Mouse (Mus musculus) left cerebral cortex, adult 2 months (tissue): ENCODE measurements at regions not wholly inside any gene's neighbourhood (a gene's known extent, or its start where the extent isn't known, plus 50 kb on each side); places are given as distances from the start of the nearest gene placed in this dataset.

ENCODE experiments used
- DNase-seq, 2 experiments: peaks; one replicate each; pipeline ENCODE4 v3.0.0; 2021 to 2022; ENCODE audit warnings: low spot score in 2 of 2, mixed read lengths in 1 of 2; ENCODE audit errors: extremely low spot score in 1 of 2
- H3K27ac ChIP-seq: fragments of 200-600 bp; 2 replicates; pipeline ENCODE4 v1.8.1; 2022
- H3K4me3 ChIP-seq: fragments of 200-600 bp; 2 replicates; pipeline ENCODE4 v1.8.1; 2022
- CTCF ChIP-seq: fragments of 200-600 bp; IDR thresholded peaks from 2 replicates; pipeline ENCODE4 v1.8.1; 2022; ENCODE audit warnings: antibody characterized with exemption, mild to moderate bottlenecking, moderate library complexity
- intact Hi-C: fragments of 180-260 bp; cut with DNase I; formaldehyde crosslinking; loops from one replicate; pipeline ENCODE4 v1.15.1; 2025

- TF ChIP-seq CTCF, result no peak
- Histone ChIP-seq H3K27ac (no peak overlapping the region), H3K4me3 (no peak overlapping the region)
- intact Hi-C loops, result no loop called here
- no peak for DNase-seq
Measured at GRCm38 (mm10) chr14:99763336-99763735, 464.8 kb downstream of the Klf5 start.

DNA sequence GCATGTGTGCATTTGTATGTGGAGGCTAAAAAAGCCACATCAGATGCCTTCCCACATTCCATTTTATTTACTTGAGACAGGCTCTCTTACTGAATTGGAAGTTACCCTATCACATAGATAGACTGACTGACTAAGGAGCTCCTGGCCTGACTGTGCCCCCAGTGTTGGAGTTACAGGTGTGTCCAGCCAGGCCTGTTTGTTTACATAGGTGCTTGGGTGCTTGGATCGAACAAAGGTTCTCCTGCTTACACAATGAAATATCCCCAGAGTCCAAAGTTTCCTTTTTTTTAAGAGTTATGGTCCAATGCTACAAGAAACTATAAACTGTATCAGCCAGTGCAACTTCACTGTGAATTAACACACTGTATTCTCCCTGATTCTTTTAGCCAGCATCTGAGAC, 472.5 kb downstream of the Klf5 start:
- no peak for TF ChIP-seq CTCF
- intact Hi-C loops, result no loop called here
- no peak overlapping the region for H3K27ac ChIP-seq
- no peak for DNase-seq
- no peak overlapping the region for H3K4me3 ChIP-seq

DNA sequence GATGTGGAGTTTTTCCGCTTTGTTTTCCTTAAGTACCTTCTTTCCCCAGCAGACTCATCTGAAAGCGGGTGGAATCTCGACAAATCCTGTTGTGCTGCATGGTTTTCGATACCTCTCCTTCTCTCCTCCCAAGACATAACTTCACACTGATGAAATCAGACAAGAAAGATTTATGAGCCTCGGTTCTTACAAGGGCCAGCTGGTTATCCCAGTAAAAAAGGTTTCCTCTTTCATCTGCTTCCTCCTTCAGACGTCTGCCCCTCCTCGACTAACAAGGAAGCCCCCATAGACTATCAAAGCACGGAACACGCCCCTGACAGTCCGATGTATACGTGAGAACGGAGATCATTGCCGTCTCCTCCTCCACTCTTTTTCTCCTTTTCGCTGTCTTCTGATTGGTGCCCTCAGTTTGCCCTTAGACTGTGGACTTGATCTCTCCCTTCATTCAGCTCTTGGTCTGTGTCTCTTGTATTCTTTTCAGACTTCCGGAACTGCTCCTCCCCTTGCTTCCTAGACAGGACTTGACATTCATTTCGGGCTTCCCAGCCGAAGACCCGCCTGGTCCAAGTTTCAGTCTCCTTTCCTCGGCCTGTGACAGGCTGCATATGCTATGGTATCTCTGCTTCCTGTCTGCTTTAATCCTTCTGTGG, 474.4 kb downstream of the Klf5 start:
- Histone ChIP-seq H3K4me3 (no peak overlapping the region), H3K27ac (no peak overlapping the region)
- TF ChIP-seq CTCF, result no peak
- DNase-seq, result no peak
- intact Hi-C loops, result no loop called here

GRCm38 (mm10) chr14:99778477-99778876, 480.0 kb downstream of the Klf5 start:
- no peak for TF ChIP-seq CTCF
- intact Hi-C loops, result no loop called here
- DNase-seq, result no peak
- no peak overlapping the region for H3K27ac ChIP-seq
- no peak overlapping the region for H3K4me3 ChIP-seq

- H3K4me3 ChIP-seq, result no peak overlapping the region
- no peak for DNase-seq
- H3K27ac ChIP-seq, result no peak overlapping the region
- intact Hi-C loops, result no loop called here
- no peak for TF ChIP-seq CTCF
Measured at GRCm38 (mm10) chr14:99778957-99779356, 480.5 kb downstream of the Klf5 start.

DNA sequence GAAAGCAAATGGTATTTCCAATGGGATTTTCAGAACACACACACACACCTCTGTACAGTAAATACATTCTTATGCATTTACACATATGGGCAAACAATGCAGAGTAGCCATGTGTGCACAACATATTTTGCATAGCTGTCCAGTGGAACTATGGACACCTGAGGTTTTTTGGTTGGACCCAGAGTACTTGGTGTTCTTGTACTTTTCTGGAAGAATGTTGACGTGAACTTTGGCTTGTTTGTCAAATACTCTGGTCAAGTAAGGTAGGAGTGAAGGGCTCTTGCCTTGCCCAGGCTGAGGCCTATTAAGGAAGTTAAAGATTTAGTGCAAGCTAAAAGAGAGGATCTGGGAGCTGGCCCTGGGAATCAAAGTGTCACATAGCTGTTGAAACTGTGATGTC, 485.2 kb downstream of the Klf5 start:
- no peak overlapping the region for H3K27ac ChIP-seq
- no peak for DNase-seq
- no peak for TF ChIP-seq CTCF
- H3K4me3 ChIP-seq, result no peak overlapping the region
- intact Hi-C loops, result no loop called here

GRCm38 (mm10) chr14:99785106-99785505, 486.6 kb downstream of the Klf5 start:
- no peak for TF ChIP-seq CTCF
- Histone ChIP-seq H3K4me3 (no peak overlapping the region), H3K27ac (no peak overlapping the region)
- intact Hi-C loops, result no loop called here
- no peak for DNase-seq

- Histone ChIP-seq H3K4me3 (no peak overlapping the region), H3K27ac (no peak overlapping the region)
- TF ChIP-seq CTCF, result no peak
- intact Hi-C loops, result no loop called here
- DNase-seq, result no peak
Measured at GRCm38 (mm10) chr14:99786367-99786766, 487.9 kb downstream of the Klf5 start.

- Histone ChIP-seq H3K4me3 (no peak overlapping the region), H3K27ac (no peak overlapping the region)
- intact Hi-C loops, result no loop called here
- TF ChIP-seq CTCF, result no peak
- no peak for DNase-seq
Measured at GRCm38 (mm10) chr14:99788185-99788584, 489.7 kb downstream of the Klf5 start.

GRCm38 (mm10) chr14:99796293-99796692, 488.2 kb downstream of the Klf12 start:
- intact Hi-C loops, result no loop called here
- DNase-seq, result no peak
- no peak overlapping the region for H3K4me3 ChIP-seq
- no peak overlapping the region for H3K27ac ChIP-seq
- no peak for TF ChIP-seq CTCF

- no peak for TF ChIP-seq CTCF
- intact Hi-C loops, result no loop called here
- Histone ChIP-seq H3K4me3 (no peak overlapping the region), H3K27ac (no peak overlapping the region)
- DNase-seq, result no peak
Measured at GRCm38 (mm10) chr14:99806052-99806451, 478.4 kb downstream of the Klf12 start.

- DNase-seq, result no peak
- TF ChIP-seq CTCF, result no peak
- Histone ChIP-seq H3K27ac (no peak overlapping the region), H3K4me3 (no peak overlapping the region)
- intact Hi-C loops, result no loop called here
Measured at GRCm38 (mm10) chr14:99806599-99806998, 477.9 kb downstream of the Klf12 start.

GRCm38 (mm10) chr14:99812741-99813485, 471.6 kb downstream of the Klf12 start:
- intact Hi-C loops, result no loop called here
- H3K4me3 ChIP-seq, result no peak overlapping the region
- H3K27ac ChIP-seq, result no peak overlapping the region
- no peak for DNase-seq
- no peak for TF ChIP-seq CTCF
